Mouse (Mus musculus): ENCODE measurements at regions not wholly inside any gene's neighbourhood (a gene's known extent, or its start where the extent isn't known, plus 50 kb on each side); places are given as distances from the start of the nearest gene placed in this dataset.

DNA sequence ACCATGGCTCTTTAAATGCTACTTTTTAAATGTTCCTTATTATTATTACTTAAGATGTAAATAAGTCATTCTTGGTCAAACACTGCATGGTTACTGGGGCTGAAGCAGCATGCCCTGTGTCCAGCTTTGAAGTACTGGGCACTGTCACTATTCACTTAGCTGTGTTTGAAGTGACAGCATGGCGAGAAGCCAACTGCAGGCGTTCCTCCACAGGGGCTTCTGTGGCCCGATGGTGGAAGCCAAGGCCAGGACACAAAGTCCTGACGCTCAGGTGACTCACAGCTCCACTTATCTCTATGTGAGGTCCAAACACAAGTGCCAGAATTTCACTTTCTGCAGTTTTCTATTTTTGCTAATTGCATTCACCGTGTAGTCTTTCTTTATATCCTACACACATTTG is 65.3 kb downstream of the Cdca7 start:
- TF ChIP-seq CTCF (IDR thresholded peaks at IDR 0.05; ENCODE audit: low read depth) (no peak), EP300 (IDR thresholded peaks at IDR 0.05; ENCODE audit: low read depth) (0 out of 2 replicates have a peak, but pooled peaks have one; percentile 49)

All from heart, postnatal 0 days (tissue).